Mouse (Mus musculus) kidney, adult 8-10 months (tissue): ENCODE measurements around the gene Lin28a.
A peak's percentile ranks its signal among the peaks of the same experiment; 100 is the strongest.

Experiments
- DNase-seq, 2 experiments: peaks; one replicate each; pipeline ENCODE4 v3.0.0; 2022

Gene Lin28a

GRCm38 (mm10) chr4:134018779-134019145, at the start of gene Lin28a:
TSS of gene Lin28a (minus strand) at chr4:134018841.
- DNase-seq = no peak

GRCm38 (mm10) chr4:134067833-134068544, 49.3 kb upstream of the Lin28a start:
- DNase-seq = no peak

GRCm38 (mm10) chr4:134067383-134067782, 48.7 kb upstream of the Lin28a start:
- DNase-seq = peak; percentile 61

- peak in 1 of 2 experiments; percentile 22 for DNase-seq
Observed at GRCm38 (mm10) chr4:134065431-134066004, 46.9 kb upstream of the Lin28a start.

GRCm38 (mm10) chr4:134062561-134062960, 43.9 kb upstream of the Lin28a start:
- no peak for DNase-seq

GRCm38 (mm10) chr4:134061944-134062446, 43.4 kb upstream of the Lin28a start:
- DNase-seq = no peak

GRCm38 (mm10) chr4:134061166-134061830, 42.7 kb upstream of the Lin28a start:
- DNase-seq = peak; percentile 20 to 53

GRCm38 (mm10) chr4:134060135-134060865, 41.7 kb upstream of the Lin28a start, which contains the start of gene Crybg2:
TSS of gene Crybg2 (plus strand) at chr4:134060815.
- DNase-seq = no peak

- no peak for DNase-seq
Observed at GRCm38 (mm10) chr4:134058908-134059307, 40.3 kb upstream of the Lin28a start.

GRCm38 (mm10) chr4:134058166-134058715, 39.6 kb upstream of the Lin28a start:
- DNase-seq = no peak

GRCm38 (mm10) chr4:134053538-134053937, 34.9 kb upstream of the Lin28a start, which contains the start of gene Zfp683:
TSS of gene Zfp683 (plus strand) at chr4:134053838.
- no peak for DNase-seq

- DNase-seq = no peak
Observed at GRCm38 (mm10) chr4:134052560-134052959, 33.9 kb upstream of the Lin28a start.

- no peak for DNase-seq
Observed at GRCm38 (mm10) chr4:134051912-134052311, 33.3 kb upstream of the Lin28a start.

GRCm38 (mm10) chr4:134047648-134048047, 29.0 kb upstream of the Lin28a start:
- no peak for DNase-seq

GRCm38 (mm10) chr4:134043041-134043440, 24.4 kb upstream of the Lin28a start:
- no peak for DNase-seq

- no peak for DNase-seq
Observed at GRCm38 (mm10) chr4:134041317-134042123, 22.9 kb upstream of the Lin28a start.

- peak; percentile 52 to 77 for DNase-seq
Observed at GRCm38 (mm10) chr4:134035953-134036352, 17.3 kb upstream of the Lin28a start.

- no peak for DNase-seq
Observed at GRCm38 (mm10) chr4:134025802-134026201, 7.2 kb upstream of the Lin28a start.

GRCm38 (mm10) chr4:134020621-134021020, 2.0 kb upstream of the Lin28a start:
- peak; percentile 43 to 81 for DNase-seq

- no peak for DNase-seq
Observed at GRCm38 (mm10) chr4:134019641-134020351, 1.2 kb upstream of the Lin28a start.

- no peak for DNase-seq
Observed at GRCm38 (mm10) chr4:134019210-134019609, 569 bp upstream of the Lin28a start.
